Mouse (Mus musculus) kidney, postnatal 0 days (tissue): ENCODE data around the gene Fam53b. TPM values are rescaled to one million over a fixed set of nuclear protein-coding genes. Genes with fewer than 3 reads are reported as not detected.

Experiments used
- ATAC-seq: fragments of 200-750 bp; cut with Nextera tagmentation; replicated peaks from 2 replicates; pipeline ENCODE4 v1.8.0; 2017; ENCODE audit warnings: low read depth, moderate number of reproducible peaks, moderate TSS enrichment, moderate library complexity; ENCODE audit not compliant: low FRiP score
- DNase-seq: peaks from one replicate; pipeline ENCODE4 v3.0.0-alpha.2; 2016; ENCODE audit warnings: low spot score
- H3K27ac ChIP-seq: fragments of 300-500 bp; sonication (generic); 2 replicates; pipeline ENCODE4 v1.5.1; 2014; ENCODE audit warnings: mild to moderate bottlenecking
- H3K27me3 ChIP-seq: fragments of 300-500 bp; sonication (generic); 2 replicates; pipeline ENCODE4 v1.6.1; 2014; ENCODE audit warnings: low read length, mixed read lengths; ENCODE audit not compliant: insufficient read depth
- H3K36me3 ChIP-seq: fragments of 300-500 bp; sonication (generic); 2 replicates; pipeline ENCODE4 v1.6.1; 2014; ENCODE audit warnings: low read length, mixed read lengths; ENCODE audit not compliant: insufficient read depth
- H3K4me1 ChIP-seq: fragments of 300-500 bp; sonication (generic); replicated peaks from 2 replicates; pipeline ENCODE4 v1.6.1; 2014; ENCODE audit warnings: antibody characterized with exemption, low read length, mixed read lengths; ENCODE audit not compliant: insufficient read depth
- H3K4me2 ChIP-seq: fragments of 300-500 bp; sonication (generic); 2 replicates; pipeline ENCODE4 v1.6.1; 2014; ENCODE audit warnings: mild to moderate bottlenecking, low read length, moderate library complexity, mixed read lengths
- H3K4me3 ChIP-seq: fragments of 300-500 bp; sonication (generic); replicated peaks from 2 replicates; pipeline ENCODE4 v1.5.1; 2014; ENCODE audit warnings: low read depth, low read length
- H3K9ac ChIP-seq: fragments of 300-500 bp; sonication (generic); 2 replicates; pipeline ENCODE4 v1.6.1; 2014; ENCODE audit warnings: low read depth, low read length
- H3K9me3 ChIP-seq: fragments of 300-500 bp; sonication (generic); replicated peaks from 2 replicates; pipeline ENCODE4 v1.6.1; 2016; ENCODE audit warnings: low read length, inconsistent platforms, mixed read lengths
- CTCF ChIP-seq: IDR thresholded peaks from 2 replicates; pipeline ENCODE4 v1.5.1; 2016; ENCODE audit warnings: antibody characterized with exemption, low read depth, mild to moderate bottlenecking, moderate library complexity
- WGBS: fragments of 180-500 bp; shearing (Covaris S2); extraction: QIAGEN DNeasy Blood & Tissue Kit; methylation state at CpG from one replicate; pipeline ENCODE4 v1.1.7; 2014; 5-methylcytosine and 5-hydroxymethylcytosine counted together
- polyA plus RNA-seq: library from polyadenylated mRNA; unstranded; fragments of >200 nt; fragmentation: Nextera tagmentation; extraction: Ambion mirVana; gene quantifications from 2 replicates; pipeline ENCODE4 v1.2.1, GENCODE M21; 2015

Gene Fam53b
- polyA plus RNA-seq, 1 experiment from 2014 or later = 17.5 TPM

DNA sequence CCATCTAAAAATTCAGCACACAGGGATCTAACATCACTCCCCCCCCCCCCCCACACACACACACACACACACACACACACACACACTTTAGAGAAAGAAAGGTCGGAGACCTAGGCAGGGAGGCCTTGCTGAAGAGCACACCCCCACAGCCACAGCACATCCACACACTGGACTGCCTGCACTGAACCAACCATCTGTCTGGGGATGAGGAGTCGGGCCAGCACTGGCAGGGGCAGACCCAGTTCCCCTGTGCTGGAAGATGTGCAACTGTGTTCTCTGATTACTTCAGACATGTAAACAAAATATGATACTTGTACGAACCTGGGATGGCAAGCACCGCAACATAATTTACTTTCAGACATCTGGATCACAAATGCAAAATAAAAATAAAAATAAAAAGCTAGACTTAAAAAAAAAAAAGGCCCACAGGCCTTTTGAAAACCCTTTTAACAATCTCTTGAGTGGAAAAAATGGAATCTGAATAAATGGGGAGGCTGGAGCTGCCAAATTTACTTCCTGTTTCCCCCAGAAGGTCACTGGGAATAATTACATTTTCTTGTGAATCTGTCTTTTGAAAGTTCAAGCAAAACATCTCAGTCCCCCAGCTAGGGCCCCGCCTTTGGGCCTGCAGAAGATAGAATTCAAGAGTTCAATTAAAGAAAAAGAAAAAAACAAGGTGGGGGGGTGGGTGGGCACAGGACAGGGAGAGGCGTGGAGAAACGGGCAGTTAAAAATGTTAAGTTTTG, 5.5 kb downstream of the Fam53b start:
- Histone ChIP-seq H3K4me1 (peaks cover 64% of the 10 kb centered on the region), H3K36me3 (no peaks in the 10 kb centered on the region), H3K4me3 (no peak overlapping the region), H3K27ac (peak overlapping the region; percentile 82), H3K9me3 (no peaks in the 10 kb centered on the region), H3K9ac (0 out of 2 replicates have a peak overlapping the region, but pooled peaks have one; percentile 35), H3K4me2 (peak overlapping the region; percentile 32; the same call in 1 of the 2 replicates), H3K27me3 (no peaks in the 10 kb centered on the region)
- 40% methylated on average over 7 of the region's 7 CpGs for WGBS
- ATAC-seq (no peak), DNase-seq (peak; percentile 69)
- no peak for TF ChIP-seq CTCF

- WGBS = 66% methylated on average over 13 of the region's 13 CpGs
- H3K9me3 ChIP-seq = no peaks in the 10 kb centered on the region
- ATAC-seq (no peak), DNase-seq (no peak)
- H3K4me3 ChIP-seq = no peak overlapping the region
- H3K36me3 ChIP-seq = 0 out of 2 replicates have a peak, but pooled peaks cover 2% of the 10 kb centered on the region
- no peaks in the 10 kb centered on the region for H3K27me3 ChIP-seq
- TF ChIP-seq CTCF = no peak
- peak overlapping the region; percentile 40; the same call in 1 of the 2 replicates for H3K9ac ChIP-seq
- no peak overlapping the region; the same call in 1 of the 2 replicates for H3K4me2 ChIP-seq
- peaks cover 74% of the 10 kb centered on the region for H3K4me1 ChIP-seq
- peak overlapping the region; percentile 82 for H3K27ac ChIP-seq
These were observed 6.5 kb downstream of the Fam53b start for GRCm38 (mm10) chr7:132806926-132807857.

DNA sequence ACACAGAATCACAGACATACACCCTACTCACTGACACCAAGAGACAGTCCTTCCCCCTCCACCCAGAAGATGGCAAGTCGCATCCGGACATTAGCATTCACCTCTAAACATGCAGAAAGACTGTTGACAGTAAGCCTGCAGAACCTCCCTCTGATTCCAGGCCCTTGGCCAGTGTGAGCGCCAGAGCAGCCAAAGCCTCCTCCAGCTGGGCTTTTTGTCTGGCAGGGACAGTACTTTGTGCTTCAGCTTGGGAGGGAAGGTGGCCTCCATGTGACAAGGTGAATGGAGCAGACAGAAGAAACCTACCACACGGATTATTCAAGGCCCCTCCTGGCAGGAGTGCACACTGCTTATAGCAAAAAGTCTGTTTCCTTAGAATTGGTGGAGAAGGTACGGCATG, 7.4 kb downstream of the Fam53b start:
- no peak for TF ChIP-seq CTCF
- Histone ChIP-seq H3K4me3 (no peak overlapping the region), H3K36me3 (0 out of 2 replicates have a peak, but pooled peaks cover 2% of the 10 kb centered on the region), H3K9me3 (no peaks in the 10 kb centered on the region), H3K27me3 (no peaks in the 10 kb centered on the region), H3K9ac (no peak overlapping the region), H3K27ac (peak overlapping the region; percentile 82; the same call in 1 of the 2 replicates), H3K4me1 (peaks cover 73% of the 10 kb centered on the region), H3K4me2 (no peak overlapping the region)
- 76% methylated on average over 5 of the region's 5 CpGs for WGBS
- DNase-seq (no peak), ATAC-seq (no peak)

GRCm38 (mm10) chr7:132804951-132805350, 8.7 kb downstream of the Fam53b start:
- Histone ChIP-seq H3K4me3 (no peak overlapping the region), H3K27ac (peak overlapping the region; percentile 48; the same call in 1 of the 2 replicates), H3K4me1 (peaks cover 67% of the 10 kb centered on the region), H3K27me3 (no peaks in the 10 kb centered on the region), H3K9ac (no peak overlapping the region), H3K36me3 (0 out of 2 replicates have a peak, but pooled peaks cover 2% of the 10 kb centered on the region), H3K4me2 (no peak overlapping the region), H3K9me3 (no peaks in the 10 kb centered on the region)
- 77% methylated on average over 5 of the region's 5 CpGs for WGBS
- ATAC-seq = no peak
- no peak for DNase-seq
- TF ChIP-seq CTCF = no peak

DNA sequence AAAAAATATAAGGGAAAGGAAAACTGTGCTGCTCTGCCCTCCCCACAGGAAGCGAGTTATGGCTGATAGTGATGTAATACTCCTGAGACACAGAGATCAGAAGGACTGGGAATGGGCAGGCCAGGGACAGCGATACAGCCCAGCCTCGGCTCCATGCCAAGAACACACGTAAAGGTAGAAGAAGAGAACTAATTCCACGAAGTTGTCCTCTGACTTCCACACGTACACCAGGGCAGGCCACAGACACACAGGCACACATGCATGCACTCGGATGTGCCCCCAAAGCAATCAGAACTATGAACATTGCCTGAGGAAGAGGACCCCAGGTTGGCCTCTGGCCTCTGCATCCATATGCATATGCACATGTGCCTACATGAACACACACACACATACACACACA, 9.2 kb downstream of the Fam53b start:
- Histone ChIP-seq H3K9ac (no peak overlapping the region), H3K4me1 (peaks cover 65% of the 10 kb centered on the region), H3K36me3 (0 out of 2 replicates have a peak, but pooled peaks cover 2% of the 10 kb centered on the region), H3K4me3 (no peak overlapping the region), H3K9me3 (no peaks in the 10 kb centered on the region), H3K27me3 (no peaks in the 10 kb centered on the region), H3K27ac (peak overlapping the region; percentile 48; the same call in 1 of the 2 replicates), H3K4me2 (no peak overlapping the region)
- DNase-seq = no peak
- no peak for ATAC-seq
- no peak for TF ChIP-seq CTCF
- WGBS = 54% methylated on average over 7 of the region's 7 CpGs

- no peak for TF ChIP-seq CTCF
- Histone ChIP-seq H3K9me3 (no peaks in the 10 kb centered on the region), H3K36me3 (0 out of 2 replicates have a peak, but pooled peaks cover 2% of the 10 kb centered on the region), H3K9ac (no peak overlapping the region), H3K4me2 (no peak overlapping the region), H3K27me3 (no peaks in the 10 kb centered on the region), H3K4me3 (no peak overlapping the region), H3K4me1 (peaks cover 60% of the 10 kb centered on the region), H3K27ac (peak overlapping the region; percentile 48)
- WGBS = 51% methylated on average over 3 of the region's 3 CpGs
- DNase-seq = no peak
- ATAC-seq = no peak
These were observed 9.7 kb downstream of the Fam53b start for GRCm38 (mm10) chr7:132803962-132804361.
